Mouse (Mus musculus) MEL (cell line): ENCODE results near the gene Gm42791. TPM values are rescaled to one million over a fixed set of nuclear protein-coding genes. Genes with fewer than 3 reads are reported as not detected.

ENCODE experiments used
- DNase-seq: peaks from one replicate; pipeline ENCODE4 v3.0.0; 2011; ENCODE audit warnings: low read depth, low spot score
- H3K27ac ChIP-seq: 2 replicates; pipeline ENCODE4 v1.5.1; 2012; ENCODE audit warnings: low read depth, mild to moderate bottlenecking, control low read depth, low read length, moderate library complexity; ENCODE audit not compliant: control insufficient read depth
- H3K27me3 ChIP-seq, 2 experiments: fragments of 150-350 bp in 1 of 2; sonication (generic) in 1 of 2; 2 replicates each; pipeline ENCODE4 v1.6.1; 2012; ENCODE audit warnings: low read length in 2 of 2, mild to moderate bottlenecking in 2 of 2, improper control_type of control experiment in 1 of 2, moderate library complexity in 1 of 2; ENCODE audit not compliant: insufficient read depth in 2 of 2, control insufficient read depth in 1 of 2
- H3K36me3 ChIP-seq, 2 experiments: 2 replicates each; pipeline ENCODE4 v1.6.1; 2012 to 2014; ENCODE audit warnings: low read length in 2 of 2, improper control_type of control experiment in 1 of 2, inconsistent platforms in 1 of 2, mild to moderate bottlenecking in 1 of 2; ENCODE audit not compliant: insufficient read depth in 2 of 2, control insufficient read depth in 1 of 2
- H3K4me1 ChIP-seq, 2 experiments: fragments of 150-350 bp in 1 of 2; sonication (generic) in 1 of 2; 2 replicates each; pipeline ENCODE4 v1.6.1; 2012; ENCODE audit warnings: low read length in 2 of 2, improper control_type of control experiment in 1 of 2, mild to moderate bottlenecking in 1 of 2; ENCODE audit not compliant: insufficient read depth in 2 of 2, control insufficient read depth in 1 of 2
- H3K4me3 ChIP-seq, 2 experiments: fragments of 150-350 bp in 1 of 2; sonication (generic) in 1 of 2; 2 replicates each; pipeline ENCODE4 v1.5.1; 2012; ENCODE audit warnings: low read depth in 2 of 2, low read length in 2 of 2, mild to moderate bottlenecking in 2 of 2, moderate library complexity in 2 of 2, control low read depth in 1 of 2, improper control_type of control experiment in 1 of 2; ENCODE audit not compliant: control insufficient read depth in 1 of 2, insufficient read depth in 1 of 2
- H3K79me2 ChIP-seq: 2 replicates; pipeline ENCODE4 v1.6.1; 2012; ENCODE audit warnings: mild to moderate bottlenecking, low read length, moderate library complexity; ENCODE audit not compliant: control insufficient read depth, poor library complexity, insufficient read depth
- H3K9ac ChIP-seq: 2 replicates; pipeline ENCODE4 v1.6.1; 2012; ENCODE audit warnings: low read depth, mild to moderate bottlenecking, control low read depth, low read length, moderate library complexity; ENCODE audit not compliant: control insufficient read depth, poor library complexity, severe bottlenecking
- H3K9me3 ChIP-seq: fragments of 150-350 bp; sonication (generic); replicated peaks from 2 replicates; pipeline ENCODE4 v1.6.1; 2012; ENCODE audit warnings: mild to moderate bottlenecking, low read length, improper control_type of control experiment, moderate library complexity; ENCODE audit not compliant: insufficient read depth
- CHD2 ChIP-seq: IDR thresholded peaks from 2 replicates; pipeline ENCODE4 v1.6.1; 2011; ENCODE audit warnings: low read length, improper control_type of control experiment
- CTCF ChIP-seq, 3 experiments: IDR thresholded peaks in 2 of 3; conservative IDR thresholded peaks in 1 of 3; 2 replicates each; pipeline ENCODE4 v1.5.1; 2011 to 2012; ENCODE audit warnings: low read length in 3 of 3, low read depth in 2 of 3, mild to moderate bottlenecking in 2 of 3, improper control_type of control experiment in 1 of 3, inconsistent platforms in 1 of 3, mixed read lengths in 1 of 3, moderate library complexity in 1 of 3; ENCODE audit not compliant: control insufficient read depth in 1 of 3, insufficient read depth in 1 of 3, poor library complexity in 1 of 3, severe bottlenecking in 1 of 3
- ELF1 ChIP-seq: IDR thresholded peaks from 2 replicates; pipeline ENCODE4 v1.6.1; 2014; ENCODE audit warnings: low read depth, mild to moderate bottlenecking, inconsistent platforms, low read length, improper control_type of control experiment, moderate library complexity
- HCFC1 ChIP-seq: IDR thresholded peaks from 2 replicates; pipeline ENCODE4 v1.6.1; 2012; ENCODE audit warnings: low read depth, mild to moderate bottlenecking, inconsistent platforms, low read length, improper control_type of control experiment, moderate library complexity
- JUND ChIP-seq: IDR thresholded peaks from 2 replicates; pipeline ENCODE4 v1.6.1; 2011; ENCODE audit warnings: low read depth, mild to moderate bottlenecking, improper control_type of control experiment, low read length
- KAT2A ChIP-seq: conservative IDR thresholded peaks from 2 replicates; pipeline ENCODE4 v1.6.1; 2012; ENCODE audit warnings: low read depth, low read length, improper control_type of control experiment, inconsistent platforms
- MYB ChIP-seq: IDR thresholded peaks from 2 replicates; pipeline ENCODE4 v1.6.1; 2011; ENCODE audit warnings: mild to moderate bottlenecking, low read depth, low read length, improper control_type of control experiment
- NELFE ChIP-seq: IDR thresholded peaks from 2 replicates; pipeline ENCODE4 v1.6.1; 2011; ENCODE audit warnings: low read depth, low read length, improper control_type of control experiment
- NRF1 ChIP-seq: IDR thresholded peaks from 2 replicates; pipeline ENCODE4 v1.6.1; 2014; ENCODE audit warnings: low read depth, mild to moderate bottlenecking, inconsistent platforms, low read length, improper control_type of control experiment, moderate library complexity; ENCODE audit not compliant: poor library complexity, insufficient read depth, severe bottlenecking
- POLR2A ChIP-seq, 2 experiments: IDR thresholded peaks; 2 replicates each; pipeline ENCODE4 v1.6.1; 2011 to 2012; ENCODE audit warnings: low read length in 2 of 2, mild to moderate bottlenecking in 2 of 2, control low read depth in 1 of 2, improper control_type of control experiment in 1 of 2, low read depth in 1 of 2, moderate library complexity in 1 of 2; ENCODE audit not compliant: control insufficient read depth in 1 of 2, insufficient read depth in 1 of 2, poor library complexity in 1 of 2
- POLR2AphosphoS2 ChIP-seq: IDR thresholded peaks from 2 replicates; pipeline ENCODE4 v1.6.1; 2011; ENCODE audit warnings: low read length, improper control_type of control experiment
- RAD21 ChIP-seq: IDR thresholded peaks from 2 replicates; pipeline ENCODE4 v1.6.1; 2011; ENCODE audit warnings: mild to moderate bottlenecking, low read depth, low read length, improper control_type of control experiment
- TBP ChIP-seq: IDR thresholded peaks from 2 replicates; pipeline ENCODE4 v1.8.0; 2011; ENCODE audit warnings: low read depth, low read length, improper control_type of control experiment
- UBTF ChIP-seq: IDR thresholded peaks from 2 replicates; pipeline ENCODE4 v1.6.1; 2012; ENCODE audit warnings: low read depth, mild to moderate bottlenecking, inconsistent platforms, low read length, improper control_type of control experiment, moderate library complexity, borderline replicate concordance; ENCODE audit not compliant: insufficient read depth
- ZNF384 ChIP-seq: IDR thresholded peaks from 2 replicates; pipeline ENCODE4 v1.6.1; 2012; ENCODE audit warnings: low read depth, mild to moderate bottlenecking, inconsistent platforms, low read length, improper control_type of control experiment
- polyA plus RNA-seq, 2 experiments: library from polyadenylated mRNA; stranded (reverse) in 1 of 2; unstranded in 1 of 2; fragments of >175 nt in 1 of 2; fragments of >200 nt in 1 of 2; gene quantifications; 2 replicates each; pipeline versions ENCODE4 v1.2.1 to v1.2.4; 2012; ENCODE audit warnings: low replicate concordance in 2 of 2, low read depth in 1 of 2; ENCODE audit not compliant: insufficient read length in 2 of 2, insufficient read depth in 1 of 2, missing spikeins in 1 of 2
- total RNA-seq: library from RNA; depleted of rRNA; stranded (reverse); fragments of 300-350 nt; gene quantifications from 2 replicates; pipeline ENCODE4 v1.2.3, GENCODE M21; 2012

Gene Gm42791
- total and polyA plus RNA-seq, 3 experiments: 1.2 to 2.1 TPM; not detected in 1

GRCm38 (mm10) chr5:148936516-148936951 lies 58.4 kb downstream of the Gm42791 start:
- no peaks in the 10 kb centered on the region for H3K27me3 ChIP-seq
- H3K4me3 ChIP-seq: no peak overlapping the region
- no peaks in the 10 kb centered on the region for H3K9me3 ChIP-seq
- peak; percentile 64 for DNase-seq
- H3K4me1 ChIP-seq: peaks cover 17 to 23% of the 10 kb centered on the region in 2 experiments
- TF ChIP-seq NELFE: 0 out of 2 replicates have a peak, but pooled peaks have one; percentile 0
- no peak for TF ChIP-seq POLR2AphosphoS2
- TF ChIP-seq ELF1: peak; percentile 58; the same call in 1 of the 2 replicates
- TF ChIP-seq MYB: no peak
- TF ChIP-seq HCFC1: 0 out of 2 replicates have a peak, but pooled peaks have one; percentile 20
- peak overlapping the region; percentile 96 for H3K27ac ChIP-seq
- no peak overlapping the region for H3K9ac ChIP-seq
- peaks cover 4% of the 10 kb centered on the region; the same call in 1 of the 2 replicates for H3K79me2 ChIP-seq
- peaks cover 0 to 16% of the 10 kb centered on the region in 2 experiments; a peak in 2 of 4 replicates for H3K36me3 ChIP-seq

- Histone ChIP-seq H3K36me3 (peaks cover 0 to 16% of the 10 kb centered on the region in 2 experiments; a peak in 2 of 4 replicates), H3K27me3 (no peaks in the 10 kb centered on the region), H3K9me3 (no peaks in the 10 kb centered on the region), H3K27ac (peak overlapping the region; percentile 96), H3K9ac (peak overlapping the region; percentile 44), H3K79me2 (peaks cover 4% of the 10 kb centered on the region; the same call in 1 of the 2 replicates), H3K4me1 (peaks cover 17 to 23% of the 10 kb centered on the region in 2 experiments), H3K4me3 (peak overlapping the region; percentile 5 to 23; a peak in 3 of 4 replicates)
- TF ChIP-seq NRF1 (no peak), CTCF (IDR thresholded peaks at IDR 0.05 in 2 of 3, conservative IDR thresholded peaks at IDR 0.05 in 1 of 3; ENCODE audit: control insufficient read depth in 1 of 3, insufficient read depth in 1 of 3, low read depth in 2 of 3, low read length in 3 of 3, poor library complexity in 1 of 3, severe bottlenecking in 1 of 3) (no peak), NELFE (no peak), JUND (no peak), KAT2A (no peak), ZNF384 (no peak), CHD2 (no peak), ELF1 (no peak), MYB (0 out of 2 replicates have a peak, but pooled peaks have one; percentile 38), UBTF (0 out of 2 replicates have a peak, but pooled peaks have one; percentile 8), POLR2A (IDR thresholded peaks at IDR 0.05; ENCODE audit: control insufficient read depth in 1 of 2, insufficient read depth in 1 of 2, low read depth in 1 of 2, low read length in 2 of 2, poor library complexity in 1 of 2) (peak in 1 of 2 experiments; percentile 3; a peak in 1 of 4 replicates), RAD21 (no peak), TBP (no peak)
- DNase-seq: peak; percentile 84
Observed at GRCm38 (mm10) chr5:148935871-148936270, 59.1 kb downstream of the Gm42791 start.
